Mouse (Mus musculus): Measurements from ENCODE around the gene Lemd2.

DNA sequence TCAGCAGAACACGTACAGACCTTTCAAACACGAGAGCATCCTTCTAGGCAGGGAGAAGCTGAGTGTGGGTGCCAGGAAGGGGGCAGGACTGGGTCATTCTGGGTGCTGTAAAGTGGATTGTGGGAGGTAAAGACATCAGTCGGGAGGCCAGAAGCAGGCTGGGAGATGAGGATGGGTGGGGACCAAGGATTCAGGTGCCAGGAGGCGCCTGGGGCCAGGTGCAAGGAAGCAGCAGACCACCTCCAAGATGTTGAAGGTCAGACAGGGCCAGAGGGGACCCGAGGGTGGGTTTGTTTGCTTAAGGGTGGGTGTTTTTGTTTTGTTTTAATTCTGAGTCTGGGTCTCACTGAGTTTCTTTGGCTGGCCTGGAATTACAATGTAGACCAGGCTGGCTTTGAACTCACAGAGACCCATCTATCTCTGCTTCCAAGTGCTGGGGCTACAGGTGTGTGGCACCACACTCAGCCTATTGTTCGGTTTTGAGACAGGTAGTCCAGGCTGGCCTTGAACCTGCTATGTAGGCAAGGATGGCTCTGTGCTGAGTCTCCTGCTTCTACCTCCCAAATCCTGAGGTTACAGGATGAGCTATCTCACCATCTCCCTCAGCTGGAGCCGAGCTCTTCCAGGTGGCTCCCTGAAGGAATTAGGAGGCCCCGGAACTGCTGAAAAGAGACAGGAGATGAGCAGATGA is 26.3 kb upstream of the Lemd2 start:
- TF ChIP-seq CTCF (IDR thresholded peaks at IDR 0.05; ENCODE audit: low read depth) = no peak
- no peak for TF ChIP-seq EP300 (IDR thresholded peaks at IDR 0.05; ENCODE audit: low read depth)
